Mouse (Mus musculus): ENCODE results near the gene Ankrd11. TPM values are rescaled to one million over a fixed set of nuclear protein-coding genes. Genes with fewer than 3 reads are reported as not detected.
"Not testable (repeated sequence)": the region's sequence is repeated elsewhere in the genome, so short reads cannot be mapped to it uniquely, and the experiment has no call there.

Ankrd11 gene
- polyA plus RNA-seq, 1 experiment from 2014 or later, result 108 TPM

DNA sequence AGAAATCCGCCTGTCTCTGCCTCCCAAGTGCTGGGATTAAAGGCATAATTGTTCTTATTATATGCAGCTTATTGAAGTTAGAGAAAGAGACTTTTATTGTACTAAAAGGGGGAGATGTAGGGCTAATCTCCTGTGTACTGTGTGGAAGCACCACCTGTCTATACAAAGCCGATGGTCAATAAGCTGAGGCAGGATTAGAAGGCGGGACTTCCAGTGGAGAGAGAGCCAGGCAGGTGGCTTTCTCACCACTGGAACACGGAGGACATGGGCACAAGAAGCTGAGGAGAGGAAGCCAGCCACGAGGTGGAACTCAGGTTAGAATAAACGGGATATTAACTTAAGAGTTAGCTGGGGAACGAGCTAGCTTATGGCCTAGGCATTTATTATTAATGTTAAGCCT, 20.6 kb upstream of the Ankrd11 start, which contains the start of gene Spg7:
Spg7 (plus strand) TSS at position 222 of the 400 bp plus-strand sequence.
- no peak for ATAC-seq (ENCODE audit: insufficient number of reproducible peaks, insufficient read depth, low FRiP score, low TSS enrichment, low read depth)
- Histone ChIP-seq H3K4me2 (0 out of 2 replicates have a peak within 1 kb of the TSS, but pooled peaks have one; percentile 66), H3K27ac (no peak within 1 kb of the TSS), H3K27me3 (no peaks in the 10 kb centered on the region), H3K9me3 (no peaks in the 10 kb centered on the region), H3K4me1 (replicated peaks) (peaks cover 23% of the 10 kb centered on the region), H3K36me3 (peaks cover 7% of the 10 kb centered on the region), H3K9ac (replicated peaks) (no peak within 1 kb of the TSS), H3K4me3 (replicated peaks) (no peak within 1 kb of the TSS)
- WGBS, result 72% methylated on average over 7 of the region's 7 CpGs

DNA sequence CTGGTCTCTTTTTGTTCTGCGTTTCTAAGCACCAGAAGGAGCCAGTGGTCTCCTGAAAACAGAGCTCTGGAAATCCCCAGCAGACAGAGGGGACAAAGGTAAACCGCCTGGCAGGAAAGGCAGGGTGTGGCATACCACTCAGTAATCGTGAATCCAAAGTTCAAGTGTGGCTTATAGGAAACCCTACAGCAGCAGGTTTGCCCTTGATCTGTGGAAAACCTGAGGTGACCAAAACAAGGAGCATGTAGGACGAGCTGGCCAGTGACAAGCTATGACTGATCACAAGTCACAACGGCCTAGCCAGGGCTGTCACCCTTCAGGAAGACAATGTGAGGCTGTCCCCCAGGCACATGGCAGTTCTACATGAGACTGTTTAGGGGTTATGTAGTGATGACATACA, 9.4 kb upstream of the Ankrd11 start:
- Histone ChIP-seq H3K36me3 (no peaks in the 10 kb centered on the region), H3K27me3 (no peaks in the 10 kb centered on the region), H3K4me3 (replicated peaks) (no peak overlapping the region), H3K4me1 (replicated peaks) (no peaks in the 10 kb centered on the region), H3K9ac (replicated peaks) (no peak overlapping the region), H3K9me3 (no peaks in the 10 kb centered on the region), H3K4me2 (no peak overlapping the region), H3K27ac (no peak overlapping the region)
- no peak for ATAC-seq (ENCODE audit: insufficient number of reproducible peaks, insufficient read depth, low FRiP score, low TSS enrichment, low read depth)
- 70% methylated on average over 5 of the region's 5 CpGs for WGBS

DNA sequence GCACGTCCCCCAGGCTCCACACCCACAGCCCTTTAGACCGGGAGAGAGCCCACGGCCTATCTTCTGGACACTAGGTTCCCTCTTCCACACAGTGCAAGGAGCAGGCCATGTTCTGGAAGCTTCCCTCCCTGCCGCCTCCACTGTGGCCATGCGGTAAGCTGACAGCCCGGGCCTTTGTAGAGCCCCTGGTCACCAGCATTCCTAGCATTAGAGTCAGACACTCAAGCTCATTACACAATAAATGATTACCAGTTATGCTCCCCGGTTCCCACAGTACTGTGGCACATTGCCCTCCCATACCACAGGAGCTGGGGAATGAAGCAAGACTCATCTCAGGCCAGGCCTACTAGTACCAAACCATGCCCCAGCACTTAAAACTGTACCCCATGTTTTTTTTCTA, 6.3 kb upstream of the Ankrd11 start:
- peaks cover 17% of the 10 kb centered on the region; the same call in 1 of the 2 replicates for H3K36me3 ChIP-seq
- H3K9me3 ChIP-seq, result no peaks in the 10 kb centered on the region
- 88% methylated on average over 7 of the region's 7 CpGs for WGBS
- peaks cover 8% of the 10 kb centered on the region for H3K4me1 ChIP-seq (replicated peaks)
- H3K9ac ChIP-seq (replicated peaks), result no peak overlapping the region
- ATAC-seq (ENCODE audit: insufficient number of reproducible peaks, insufficient read depth, low FRiP score, low TSS enrichment, low read depth), result no peak
- H3K4me2 ChIP-seq, result no peak overlapping the region
- no peak overlapping the region for H3K27ac ChIP-seq
- H3K4me3 ChIP-seq (replicated peaks), result no peak overlapping the region
- no peaks in the 10 kb centered on the region for H3K27me3 ChIP-seq

DNA sequence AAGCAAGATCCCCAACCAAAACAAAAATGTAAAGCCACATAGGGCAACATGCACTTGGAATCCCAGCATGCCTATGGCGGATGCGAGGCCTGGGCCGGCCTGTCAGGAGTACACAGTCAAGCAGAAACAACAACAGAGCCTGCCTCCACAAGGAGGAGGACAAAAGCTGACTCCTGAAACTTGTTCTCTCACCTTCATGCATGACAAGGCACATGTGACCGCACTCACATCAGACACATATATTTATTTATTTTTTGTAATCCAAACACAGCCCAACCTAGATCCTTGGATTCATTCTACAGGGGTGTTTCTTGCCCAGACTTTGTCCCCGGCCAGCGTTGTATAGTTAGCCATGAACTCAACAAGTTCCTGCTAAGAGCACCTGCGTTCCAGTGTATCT, 5.8 kb upstream of the Ankrd11 start:
- H3K36me3 ChIP-seq, result peaks cover 17% of the 10 kb centered on the region; the same call in 1 of the 2 replicates
- ATAC-seq (ENCODE audit: insufficient number of reproducible peaks, insufficient read depth, low FRiP score, low TSS enrichment, low read depth), result no peak
- H3K27me3 ChIP-seq, result no peaks in the 10 kb centered on the region

DNA sequence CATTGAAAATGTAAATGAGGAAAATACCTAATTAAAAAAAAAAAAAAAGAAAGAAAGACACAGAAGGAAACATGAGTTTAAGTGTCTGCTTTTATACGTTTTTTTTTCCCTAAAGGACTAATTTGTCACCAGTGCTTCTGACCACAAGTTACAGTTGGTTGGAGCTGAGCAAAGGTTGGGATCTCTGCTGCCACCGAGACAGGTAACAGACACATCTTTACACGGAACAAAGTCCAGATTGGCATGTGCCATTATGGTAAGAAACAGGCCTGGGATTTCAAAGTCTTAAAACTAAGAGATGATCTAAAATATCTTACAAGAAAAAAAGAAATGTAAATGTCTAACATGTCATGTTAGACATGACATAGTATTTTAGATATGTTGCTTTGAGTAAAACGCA, 4.6 kb upstream of the Ankrd11 start:
- no peak for ATAC-seq (ENCODE audit: insufficient number of reproducible peaks, insufficient read depth, low FRiP score, low TSS enrichment, low read depth)
- H3K27me3 ChIP-seq, result no peaks in the 10 kb centered on the region
- 78% methylated on average over 4 of the region's 4 CpGs for WGBS
- no peaks in the 10 kb centered on the region for H3K9me3 ChIP-seq
- peaks cover 13% of the 10 kb centered on the region for H3K4me1 ChIP-seq (replicated peaks)
- H3K27ac ChIP-seq, result no peak overlapping the region
- H3K36me3 ChIP-seq, result peaks cover 17% of the 10 kb centered on the region; the same call in 1 of the 2 replicates
- no peak overlapping the region for H3K4me2 ChIP-seq
- no peak overlapping the region for H3K9ac ChIP-seq (replicated peaks)
- H3K4me3 ChIP-seq (replicated peaks), result no peak overlapping the region

More for the DNA sequence above, 5.8 kb upstream of the Ankrd11 start:
- Histone ChIP-seq H3K9ac (replicated peaks) (no peak overlapping the region), H3K27ac (no peak overlapping the region), H3K4me2 (no peak overlapping the region), H3K4me1 (replicated peaks) (peaks cover 13% of the 10 kb centered on the region), H3K4me3 (replicated peaks) (no peak overlapping the region), H3K9me3 (no peaks in the 10 kb centered on the region)
- WGBS, result 89% methylated on average over 7 of the region's 7 CpGs

DNA sequence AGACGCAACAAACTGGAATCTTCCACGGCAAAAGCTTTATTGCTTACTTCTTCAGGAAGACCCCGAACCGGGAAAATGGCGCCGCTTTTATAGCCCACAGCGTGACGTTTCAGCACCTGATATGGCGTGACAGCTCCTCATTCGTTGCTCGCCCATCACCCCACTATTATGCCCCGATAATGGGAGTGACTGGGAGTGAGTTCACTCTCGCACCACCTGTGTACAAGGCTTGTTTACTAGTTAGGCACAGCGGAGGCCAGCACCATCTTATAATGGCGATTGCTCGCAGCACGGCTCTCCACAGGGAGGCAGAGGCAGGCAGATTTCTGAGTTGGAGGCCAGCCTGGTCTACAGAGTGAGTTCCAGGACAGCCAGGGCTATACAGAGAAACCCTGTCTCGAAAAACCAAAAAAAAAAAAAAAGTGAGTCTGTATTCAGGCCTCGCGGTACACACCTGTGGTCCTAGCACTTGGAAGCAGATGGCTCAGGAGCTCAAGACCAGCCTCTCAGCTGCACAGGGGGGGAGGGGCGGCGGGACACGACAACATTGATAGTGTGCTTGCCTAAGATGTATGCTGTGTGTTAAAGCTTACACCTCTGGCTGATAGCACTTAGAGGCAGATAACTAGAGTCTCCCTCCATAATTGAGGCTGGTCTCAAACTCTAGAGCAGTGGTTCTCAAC, 2.8 kb upstream of the Ankrd11 start:
- H3K4me2 ChIP-seq; ATAC-seq (ENCODE audit: insufficient number of reproducible peaks, insufficient read depth, low FRiP score, low TSS enrichment, low read depth); H3K27me3 ChIP-seq; H3K9me3 ChIP-seq; H3K27ac ChIP-seq; H3K4me3 ChIP-seq (replicated peaks); H3K9ac ChIP-seq (replicated peaks): not testable (repeated sequence)
- WGBS, result 93% methylated on average over 23 of the region's 23 CpGs
- H3K4me1 ChIP-seq (replicated peaks), result peaks cover 24% of the 10 kb centered on the region
- H3K36me3 ChIP-seq, result peaks cover 17% of the 10 kb centered on the region; the same call in 1 of the 2 replicates

DNA sequence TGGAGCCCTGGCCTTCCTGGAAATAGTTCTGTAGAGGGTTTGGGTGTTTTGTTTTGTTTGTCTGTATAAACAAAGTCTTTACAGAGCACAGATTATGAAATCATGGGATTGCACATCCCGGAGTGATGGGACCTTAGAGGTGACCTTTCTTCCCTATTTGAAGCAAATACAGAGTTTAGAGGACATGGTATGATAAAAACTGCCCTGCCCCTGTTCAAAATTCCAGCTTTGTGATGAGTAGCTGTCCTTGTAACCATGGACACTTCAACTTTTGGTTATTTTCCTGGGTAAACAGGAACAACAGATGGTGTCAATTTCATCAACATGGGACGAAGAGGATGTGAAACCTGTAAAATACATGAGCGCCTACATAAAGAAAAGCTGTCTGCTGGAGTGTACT, 1.9 kb upstream of the Ankrd11 start:
- Histone ChIP-seq H3K4me1 (replicated peaks) (peaks cover 28% of the 10 kb centered on the region), H3K9ac (replicated peaks) (no peak overlapping the region), H3K27ac (no peak overlapping the region), H3K4me2 (peak overlapping the region; percentile 74; the same call in 1 of the 2 replicates), H3K4me3 (replicated peaks) (no peak overlapping the region), H3K36me3 (peaks cover 17% of the 10 kb centered on the region; the same call in 1 of the 2 replicates), H3K9me3 (no peaks in the 10 kb centered on the region), H3K27me3 (no peaks in the 10 kb centered on the region)
- WGBS, result 93% methylated on average over 3 of the region's 3 CpGs
- ATAC-seq (ENCODE audit: insufficient number of reproducible peaks, insufficient read depth, low FRiP score, low TSS enrichment, low read depth), result no peak

DNA sequence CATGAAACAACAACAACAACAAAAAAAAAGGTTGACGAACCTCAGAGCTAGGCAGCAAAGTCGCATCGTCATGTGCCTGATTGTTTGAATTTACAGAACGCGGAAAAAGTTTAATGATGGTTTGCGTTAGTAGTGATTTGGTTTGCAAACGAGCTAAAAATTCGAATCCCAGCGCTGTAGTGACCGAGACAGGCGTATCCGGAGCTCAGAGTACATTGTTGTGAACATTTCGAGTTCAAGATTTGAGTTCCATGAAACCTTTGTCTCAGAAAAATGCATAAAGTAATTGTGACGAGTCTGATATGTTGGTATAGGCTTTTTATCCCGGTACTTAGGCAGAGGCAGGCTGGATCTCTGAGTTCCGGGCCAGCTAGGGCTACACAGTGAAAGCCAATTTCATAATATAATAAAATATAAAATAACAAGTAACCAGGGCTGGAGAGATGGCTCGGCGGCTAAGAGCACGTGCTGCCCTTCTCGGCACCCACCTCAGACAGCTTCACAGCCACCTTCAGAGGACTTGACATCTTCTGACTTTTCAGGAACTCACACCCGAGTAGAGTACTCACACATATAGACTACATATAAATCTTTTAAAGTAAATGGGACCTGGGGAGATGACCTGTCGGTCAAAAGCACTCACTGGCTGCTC, 1.0 kb upstream of the Ankrd11 start:
- H3K27ac ChIP-seq, result peak overlapping the region; percentile 96
- 22% methylated on average over 22 of the region's 22 CpGs for whole genome bisulfite sequencing
- peak overlapping the region; percentile 73 for H3K9ac ChIP-seq (replicated peaks)

DNA sequence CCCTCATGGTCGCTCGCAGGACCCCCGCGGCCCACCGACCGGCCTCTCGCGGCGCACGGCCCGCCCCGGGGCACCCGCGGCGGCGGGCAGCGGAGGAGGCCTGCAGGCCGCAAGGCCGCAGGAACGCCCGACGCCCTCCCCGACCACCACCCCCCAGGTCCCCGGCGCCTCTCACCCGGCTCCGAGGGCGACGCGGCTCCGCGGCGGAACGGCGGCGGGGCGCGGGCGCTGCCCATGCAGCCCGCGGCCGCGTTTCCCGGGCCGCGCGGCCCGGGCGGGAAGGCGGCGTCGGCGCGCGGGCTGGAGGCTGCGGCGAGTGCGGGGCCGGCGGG, 337 bp downstream of the Ankrd11 start:
- H3K9me3 ChIP-seq, result no peaks in the 10 kb centered on the region
- H3K9ac ChIP-seq (replicated peaks), result peak overlapping the region; percentile 100
- no peaks in the 10 kb centered on the region for H3K27me3 ChIP-seq
- H3K4me2 ChIP-seq, result peak overlapping the region; percentile 74
- peaks cover 28% of the 10 kb centered on the region for H3K4me1 ChIP-seq (replicated peaks)
- 1% methylated on average over 47 of the region's 60 CpGs for WGBS
- ATAC-seq (ENCODE audit: insufficient number of reproducible peaks, insufficient read depth, low FRiP score, low TSS enrichment, low read depth), result no peak; the same call in 1 of the 2 replicates
- H3K4me3 ChIP-seq (replicated peaks), result peak overlapping the region; percentile 100
- peaks cover 17% of the 10 kb centered on the region; the same call in 1 of the 2 replicates for H3K36me3 ChIP-seq
- H3K27ac ChIP-seq, result peak overlapping the region; percentile 98

More for the DNA sequence above, 1.0 kb upstream of the Ankrd11 start:
- H3K27me3 ChIP-seq, result no peaks in the 10 kb centered on the region
- peak overlapping the region; percentile 74 for H3K4me2 ChIP-seq
- no peaks in the 10 kb centered on the region for H3K9me3 ChIP-seq
- peaks cover 17% of the 10 kb centered on the region; the same call in 1 of the 2 replicates for H3K36me3 ChIP-seq
- peak overlapping the region; percentile 100 for H3K4me3 ChIP-seq (replicated peaks)
- H3K4me1 ChIP-seq (replicated peaks), result peaks cover 28% of the 10 kb centered on the region
- no peak for ATAC-seq (ENCODE audit: insufficient number of reproducible peaks, insufficient read depth, low FRiP score, low TSS enrichment, low read depth)

DNA sequence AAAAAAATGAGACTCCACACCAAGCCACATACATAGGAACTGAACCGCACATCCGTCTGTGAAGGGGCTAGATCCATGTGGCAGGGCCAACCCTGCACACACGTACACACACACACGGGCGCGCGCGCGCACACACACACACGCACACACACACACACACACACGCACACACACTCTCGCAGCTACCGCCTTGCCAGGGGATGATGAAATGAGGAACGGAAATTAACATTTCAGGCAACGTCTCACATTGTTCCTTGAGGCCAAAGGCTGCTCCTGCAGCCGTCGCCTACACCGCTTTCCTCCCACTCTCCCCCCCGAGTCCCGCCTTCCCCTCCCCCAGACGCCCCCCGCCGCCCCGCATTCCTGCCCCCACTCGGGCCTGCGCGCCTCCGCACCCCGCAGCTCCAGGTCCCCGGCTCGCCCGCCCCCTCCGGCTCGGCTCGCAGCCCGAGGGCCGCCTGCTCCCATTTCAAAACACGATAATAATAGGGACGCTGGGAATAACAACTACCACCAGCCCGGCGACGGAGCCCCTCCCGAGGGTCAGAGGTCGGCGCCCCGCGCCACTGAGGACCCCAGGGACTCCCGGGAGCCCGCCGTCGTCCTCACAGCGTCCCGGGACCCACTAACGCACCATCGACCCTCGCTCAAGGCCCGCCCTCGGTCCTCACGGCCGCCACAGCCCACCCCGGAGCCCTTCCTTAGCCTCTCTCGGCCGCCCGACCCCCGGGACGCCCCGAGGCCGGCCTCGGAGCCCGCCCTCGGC, 886 bp downstream of the Ankrd11 start:
- peak overlapping the region; percentile 74 for H3K4me2 ChIP-seq
- H3K4me3 ChIP-seq (replicated peaks), result peak overlapping the region; percentile 100
- H3K9ac ChIP-seq (replicated peaks), result peak overlapping the region; percentile 100
- ATAC-seq (ENCODE audit: insufficient number of reproducible peaks, insufficient read depth, low FRiP score, low TSS enrichment, low read depth), result no peak
- H3K9me3 ChIP-seq, result no peaks in the 10 kb centered on the region
- peak overlapping the region; percentile 98 for H3K27ac ChIP-seq
- WGBS, result under 1% methylated on average over 61 of the region's 71 CpGs
- H3K36me3 ChIP-seq, result peaks cover 16% of the 10 kb centered on the region; the same call in 1 of the 2 replicates
- peaks cover 28% of the 10 kb centered on the region for H3K4me1 ChIP-seq (replicated peaks)
- no peaks in the 10 kb centered on the region for H3K27me3 ChIP-seq

DNA sequence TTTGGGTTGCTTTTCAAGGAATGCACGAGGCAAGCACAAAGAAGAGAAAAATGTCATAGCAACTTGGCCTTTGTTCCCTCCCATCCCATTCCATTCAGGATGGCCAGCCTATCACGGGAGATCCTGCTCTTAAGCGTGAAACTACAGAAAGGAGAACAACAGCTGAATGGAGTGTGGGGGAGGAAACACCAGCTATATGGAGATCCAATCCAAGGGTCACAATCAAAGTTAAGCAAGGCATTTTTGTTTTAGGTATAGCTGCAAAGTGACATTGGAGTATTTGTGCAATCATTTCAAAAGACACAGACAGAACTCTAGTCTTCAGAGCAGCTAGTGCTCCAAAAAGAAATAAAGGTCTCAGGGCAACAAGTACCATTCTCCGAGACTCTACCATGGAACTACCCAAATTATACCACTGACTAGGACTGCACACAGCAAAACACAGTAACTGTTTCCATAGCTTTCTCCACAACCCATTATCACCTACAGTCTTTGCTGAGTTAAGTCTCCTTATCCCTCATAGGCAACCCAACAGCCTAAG, 1.9 kb downstream of the Ankrd11 start:
- peaks cover 7% of the 10 kb centered on the region; the same call in 1 of the 2 replicates for H3K36me3 ChIP-seq
- peak overlapping the region; percentile 100 for H3K9ac ChIP-seq (replicated peaks)
- peaks cover 28% of the 10 kb centered on the region for H3K4me1 ChIP-seq (replicated peaks)
- H3K9me3 ChIP-seq, result no peaks in the 10 kb centered on the region
- no peaks in the 10 kb centered on the region for H3K27me3 ChIP-seq
- peak overlapping the region; percentile 74 for H3K4me2 ChIP-seq
- 22% methylated on average over 4 of the region's 4 CpGs for WGBS
- H3K4me3 ChIP-seq (replicated peaks), result peak overlapping the region; percentile 100
- no peak for ATAC-seq (ENCODE audit: insufficient number of reproducible peaks, insufficient read depth, low FRiP score, low TSS enrichment, low read depth)
- H3K27ac ChIP-seq, result peak overlapping the region; percentile 98
